Mouse (Mus musculus) limb, embryonic 14.5 days (tissue): ENCODE measurements around the gene Tada1. TPM values are rescaled to one million over a fixed set of nuclear protein-coding genes. Genes with fewer than 3 reads are reported as not detected.

ENCODE experiments used
- ATAC-seq: fragments of 200-750 bp; cut with Nextera tagmentation; 2 replicates; pipeline ENCODE4 v1.8.0; 2017; ENCODE audit warnings: low read depth, moderate number of reproducible peaks, moderate TSS enrichment; ENCODE audit not compliant: low FRiP score
- DNase-seq: peaks from one replicate; pipeline ENCODE4 v3.0.0-alpha.2; 2015; ENCODE audit warnings: low spot score
- H3K27ac ChIP-seq: fragments of 300-500 bp; sonication (generic); replicated peaks from 2 replicates; pipeline ENCODE4 v1.5.1; 2014; ENCODE audit warnings: low read depth, mild to moderate bottlenecking, low read length, moderate library complexity, mixed read lengths
- H3K27me3 ChIP-seq: fragments of 300-500 bp; sonication (generic); 2 replicates; pipeline ENCODE4 v1.6.1; 2014; ENCODE audit warnings: low read length, mixed read lengths; ENCODE audit not compliant: control insufficient read depth, insufficient read depth
- H3K36me3 ChIP-seq: fragments of 300-500 bp; sonication (generic); 2 replicates; pipeline ENCODE4 v1.6.1; 2014; ENCODE audit warnings: mild to moderate bottlenecking, low read length, moderate library complexity, mixed read lengths; ENCODE audit not compliant: control insufficient read depth, insufficient read depth
- H3K4me1 ChIP-seq: fragments of 300-500 bp; sonication (generic); 2 replicates; pipeline ENCODE4 v1.6.1; 2014; ENCODE audit warnings: antibody characterized with exemption, low read length, mixed read lengths; ENCODE audit not compliant: control insufficient read depth, insufficient read depth
- H3K4me2 ChIP-seq: fragments of 300-500 bp; sonication (generic); replicated peaks from 2 replicates; pipeline ENCODE4 v1.6.1; 2014; ENCODE audit warnings: low read depth, mild to moderate bottlenecking, low read length, moderate library complexity; ENCODE audit not compliant: severe bottlenecking
- H3K4me3 ChIP-seq: fragments of 300-500 bp; sonication (generic); replicated peaks from 2 replicates; pipeline ENCODE4 v1.5.1; 2014; ENCODE audit warnings: low read length
- H3K9ac ChIP-seq: fragments of 300-500 bp; sonication (generic); 2 replicates; pipeline ENCODE4 v1.6.1; 2014; ENCODE audit warnings: mild to moderate bottlenecking, low read depth, low read length, moderate library complexity; ENCODE audit not compliant: severe bottlenecking
- H3K9me3 ChIP-seq: fragments of 300-500 bp; sonication (generic); 2 replicates; pipeline ENCODE4 v1.6.1; 2016; ENCODE audit warnings: low read length; ENCODE audit not compliant: control insufficient read depth
- POLR2A ChIP-seq: fragments of 200-500 bp; IDR thresholded peaks from 2 replicates; pipeline ENCODE4 v1.8.0; 2012; ENCODE audit warnings: inconsistent platforms, mild to moderate bottlenecking, moderate library complexity, borderline replicate concordance; ENCODE audit not compliant: insufficient read depth, insufficient read length; ENCODE audit errors: extremely low read depth
- whole genome bisulfite sequencing: fragments of 180-500 bp; shearing (Covaris S2); extraction: QIAGEN DNeasy Blood & Tissue Kit; methylation state at CpG from one replicate; pipeline ENCODE4 v1.1.7; 2014; 5-methylcytosine and 5-hydroxymethylcytosine counted together
- polyA plus RNA-seq, 2 experiments: library from polyadenylated mRNA; depleted of rRNA in 1 of 2; stranded (reverse) in 1 of 2; unstranded in 1 of 2; fragments of >200 nt; fragmentation: Nextera tagmentation in 1 of 2; extraction: Ambion mirVana in 1 of 2; gene quantifications; 2 replicates each; pipeline versions ENCODE4 v1.2.1 to v1.2.3; 2012 to 2014

The Tada1 gene
- polyA plus RNA-seq, 2 experiments, result 50.0 to 55.5 TPM

- no peaks in the 10 kb centered on the region for H3K36me3 ChIP-seq
- DNase-seq (peak; percentile 51), ATAC-seq (peak; percentile 77; the same call in 1 of the 2 replicates)
- no peaks in the 10 kb centered on the region for H3K9me3 ChIP-seq
- no peak overlapping the region for H3K4me2 ChIP-seq
- no peak overlapping the region for H3K9ac ChIP-seq
- H3K27me3 ChIP-seq, result no peaks in the 10 kb centered on the region
- H3K27ac ChIP-seq, result no peak overlapping the region
- no peak overlapping the region for H3K4me3 ChIP-seq
- TF ChIP-seq POLR2A, result no peak
- WGBS, result 22% methylated on average over 14 of the region's 14 CpGs
- no peaks in the 10 kb centered on the region for H3K4me1 ChIP-seq
Measured at GRCm38 (mm10) chr1:166360157-166360855, 18.6 kb upstream of the Tada1 start.

GRCm38 (mm10) chr1:166360896-166361295 is 18.0 kb upstream of the Tada1 start:
- 48% methylated on average over 5 of the region's 5 CpGs for WGBS
- no peak overlapping the region for H3K27ac ChIP-seq
- H3K4me3 ChIP-seq, result no peak overlapping the region
- TF ChIP-seq POLR2A, result no peak
- H3K9ac ChIP-seq, result no peak overlapping the region
- DNase-seq, result no peak
- no peaks in the 10 kb centered on the region for H3K9me3 ChIP-seq
- no peaks in the 10 kb centered on the region for H3K4me1 ChIP-seq
- no peak overlapping the region for H3K4me2 ChIP-seq
- no peaks in the 10 kb centered on the region for H3K27me3 ChIP-seq
- no peaks in the 10 kb centered on the region for H3K36me3 ChIP-seq
- no peak for ATAC-seq

- DNase-seq, result no peak
- no peaks in the 10 kb centered on the region for H3K27me3 ChIP-seq
- no peak overlapping the region for H3K4me3 ChIP-seq
Measured at GRCm38 (mm10) chr1:166361842-166362241, 17.1 kb upstream of the Tada1 start.

GRCm38 (mm10) chr1:166362659-166363058 is 16.2 kb upstream of the Tada1 start:
- Histone ChIP-seq H3K27ac (no peak overlapping the region), H3K4me2 (no peak overlapping the region), H3K4me1 (no peaks in the 10 kb centered on the region), H3K9me3 (no peaks in the 10 kb centered on the region), H3K36me3 (no peaks in the 10 kb centered on the region), H3K4me3 (no peak overlapping the region), H3K27me3 (no peaks in the 10 kb centered on the region), H3K9ac (no peak overlapping the region)
- WGBS, result 58% methylated on average over 3 of the region's 3 CpGs
- ATAC-seq, result no peak
- peak; percentile 11 for DNase-seq
- TF ChIP-seq POLR2A, result no peak

More at GRCm38 (mm10) chr1:166361842-166362241, 17.1 kb upstream of the Tada1 start:
- no peak for TF ChIP-seq POLR2A
- H3K9ac ChIP-seq, result no peak overlapping the region
- H3K4me2 ChIP-seq, result no peak overlapping the region
- ATAC-seq, result no peak
- no peaks in the 10 kb centered on the region for H3K9me3 ChIP-seq
- H3K4me1 ChIP-seq, result no peaks in the 10 kb centered on the region
- H3K27ac ChIP-seq, result no peak overlapping the region
- no peaks in the 10 kb centered on the region for H3K36me3 ChIP-seq
- WGBS, result 71% methylated on average over 3 of the region's 3 CpGs

GRCm38 (mm10) chr1:166363122-166363521 is 15.8 kb upstream of the Tada1 start:
- no peak for DNase-seq
- no peak overlapping the region for H3K9ac ChIP-seq
- no peaks in the 10 kb centered on the region for H3K9me3 ChIP-seq
- H3K27ac ChIP-seq, result no peak overlapping the region
- H3K4me1 ChIP-seq, result no peaks in the 10 kb centered on the region
- ATAC-seq, result no peak
- TF ChIP-seq POLR2A, result no peak
- H3K4me2 ChIP-seq, result no peak overlapping the region
- no peaks in the 10 kb centered on the region for H3K27me3 ChIP-seq
- H3K36me3 ChIP-seq, result no peaks in the 10 kb centered on the region
- H3K4me3 ChIP-seq, result no peak overlapping the region
